In the genomic region with DNA sequence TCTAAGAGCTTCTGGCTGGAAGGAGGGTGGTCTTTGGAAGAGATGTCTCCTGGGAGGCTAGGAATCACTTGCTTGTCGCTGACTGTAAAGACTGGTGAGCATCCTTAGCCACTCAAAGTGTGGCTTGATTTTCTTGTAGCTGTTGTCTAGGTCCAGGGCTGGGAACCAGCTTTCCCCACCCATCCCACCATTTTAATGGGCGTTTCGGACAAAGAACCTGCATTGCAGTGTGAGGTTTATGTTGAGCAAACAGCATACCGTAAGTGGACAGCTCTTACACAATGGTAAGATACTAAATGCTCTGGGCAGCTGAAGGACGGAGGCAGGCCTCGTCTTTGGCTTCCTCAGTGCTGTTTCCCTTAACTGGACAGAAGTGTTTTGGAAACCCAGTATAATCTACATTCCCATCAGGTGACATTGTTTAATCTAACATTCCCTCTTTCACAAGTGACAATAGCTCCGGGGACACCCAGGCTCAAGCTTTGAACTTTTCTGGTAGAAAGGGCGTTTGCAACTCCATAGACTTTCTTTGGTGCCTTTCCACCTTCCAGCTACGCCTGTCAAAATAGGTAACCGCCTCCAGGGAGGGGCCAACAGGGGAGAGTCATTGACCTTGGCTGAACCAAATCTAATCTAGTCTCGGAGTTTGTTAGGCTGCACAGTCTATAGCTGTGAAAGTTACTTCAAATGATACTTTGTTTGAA, we compare ENCODE assay signal across 7 mouse cellular contexts. TPM values are rescaled to one million over a fixed set of nuclear protein-coding genes. Genes with fewer than 3 reads are reported as not detected.
DNase-seq lines count a peak whose midpoint lies in the region; ATAC-seq and TF ChIP-seq lines count a peak whose summit lies in the region.

No protein-coding gene starts in this region.

- peaks cover 2 to 23% of the 10 kb centered on the region in 2 experiments; a peak in 3 of 4 replicates for H3K4me1 ChIP-seq in MEL (ENCODE audit: control insufficient read depth in 1 of 2, insufficient read depth in 2 of 2, low read length in 2 of 2)
- H3K4me1 ChIP-seq in lung, embryonic 15.5 days, result peaks cover 30% of the 10 kb centered on the region

- TF ChIP-seq CTCF in MEL (IDR thresholded peaks at IDR 0.05 in 2 of 3, conservative IDR thresholded peaks at IDR 0.05 in 1 of 3; ENCODE audit: control insufficient read depth in 1 of 3, insufficient read depth in 1 of 3, low read depth in 2 of 3, low read length in 3 of 3, poor library complexity in 1 of 3, severe bottlenecking in 1 of 3), result no peak

- peaks cover 34% of the 10 kb centered on the region for H3K79me2 ChIP-seq in MEL (ENCODE audit: control insufficient read depth, insufficient read depth, low read length, poor library complexity)

- TF ChIP-seq RAD21 in MEL (IDR thresholded peaks at IDR 0.05; ENCODE audit: low read depth, low read length), result no peak

- no peaks in the 10 kb centered on the region for H3K9me3 ChIP-seq in MEL (replicated peaks; ENCODE audit: insufficient read depth, low read length)
- H3K9me3 ChIP-seq in lung, embryonic 15.5 days, result no peaks in the 10 kb centered on the region

- H3K27ac ChIP-seq in MEL (ENCODE audit: control insufficient read depth, low read depth, low read length), result peak overlapping the region; percentile 85
- H3K27ac ChIP-seq in lung, embryonic 15.5 days, result peak overlapping the region; percentile 99

- H3K9ac ChIP-seq in MEL (ENCODE audit: control insufficient read depth, low read depth, low read length, poor library complexity, severe bottlenecking), result peak overlapping the region; percentile 82
- no peak overlapping the region; the same call in 1 of the 2 replicates for H3K9ac ChIP-seq in lung, embryonic 15.5 days

- H3K4me3 ChIP-seq in MEL (ENCODE audit: control insufficient read depth in 1 of 2, insufficient read depth in 1 of 2, low read depth in 2 of 2, low read length in 2 of 2), result peak overlapping the region; percentile 68 to 83; a peak in 3 of 4 replicates
- H3K4me3 ChIP-seq in lung, embryonic 15.5 days, result peak overlapping the region; percentile 98

- ATAC-seq in lung, embryonic 15.5 days (ENCODE audit: borderline replicate concordance, extremely low read depth, low FRiP score, low TSS enrichment), result no peak

- peaks cover 2 to 23% of the 10 kb centered on the region in 2 experiments; a peak in 3 of 4 replicates for H3K36me3 ChIP-seq in MEL (ENCODE audit: control insufficient read depth in 1 of 2, insufficient read depth in 2 of 2, low read length in 2 of 2)
- 0 out of 2 replicates have a peak, but pooled peaks cover 4% of the 10 kb centered on the region for H3K36me3 ChIP-seq in lung, embryonic 15.5 days
- H3K36me3 ChIP-seq in splenic B cell, adult 2 months (ENCODE audit: control insufficient read depth, insufficient read depth, low read length, poor library complexity, severe bottlenecking), result no peaks in the 10 kb centered on the region

- no peak for TF ChIP-seq EP300 in MEL (IDR thresholded peaks at IDR 0.05; ENCODE audit: low read depth in 1 of 2, low read length in 2 of 2)

- H3K4me2 ChIP-seq in lung, embryonic 15.5 days, result peak overlapping the region; percentile 82

- peak; percentile 84 for DNase-seq in MEL (ENCODE audit: low read depth, low spot score)
- peak; percentile 53 to 59 for DNase-seq in adrenal gland, postnatal 36 days
- DNase-seq in gonadal fat pad, adult 2 months (ENCODE audit: low read depth), result peak; percentile 94
- peak; percentile 62 for DNase-seq in kidney, adult 18-20 months
- peak; percentile 48 for DNase-seq in splenic B cell, adult 2 months (ENCODE audit: low read depth, low spot score)
- DNase-seq in layer of hippocampus, adult 9-10 months (ENCODE audit: low spot score), result no peak

- peak in 1 of 2 experiments; percentile 74; a peak in 2 of 4 replicates for TF ChIP-seq POLR2A in MEL (IDR thresholded peaks at IDR 0.05; ENCODE audit: control insufficient read depth in 1 of 2, insufficient read depth in 1 of 2, low read depth in 1 of 2, low read length in 2 of 2, poor library complexity in 1 of 2)

- no peaks in the 10 kb centered on the region for H3K27me3 ChIP-seq in MEL (ENCODE audit: control insufficient read depth in 1 of 2, insufficient read depth in 2 of 2, low read length in 2 of 2)
- no peaks in the 10 kb centered on the region for H3K27me3 ChIP-seq in lung, embryonic 15.5 days
- H3K27me3 ChIP-seq in splenic B cell, adult 2 months (ENCODE audit: control insufficient read depth, insufficient read depth, low read length, poor library complexity, severe bottlenecking), result no peaks in the 10 kb centered on the region

- WGBS in lung, embryonic 15.5 days, result 17% methylated on average over 11 of the region's 11 CpGs

TF ChIP-seq in MEL, 35 proteins besides CTCF, POLR2A, EP300 and RAD21:
- TF ChIP-seq KAT2A (conservative IDR thresholded peaks at IDR 0.05; ENCODE audit: low read depth, low read length) (no peak), E2F4 (IDR thresholded peaks at IDR 0.05; ENCODE audit: borderline replicate concordance, low read depth, low read length) (no peak), NELFE (IDR thresholded peaks at IDR 0.05; ENCODE audit: low read depth, low read length) (peak; percentile 46), HCFC1 (IDR thresholded peaks at IDR 0.05; ENCODE audit: low read depth, low read length) (no peak), ZNF384 (IDR thresholded peaks at IDR 0.05; ENCODE audit: low read depth, low read length) (no peak), MEF2A (IDR thresholded peaks at IDR 0.05; ENCODE audit: extremely low read depth, insufficient replicate concordance, low read depth, low read length, poor library complexity, severe bottlenecking) (no peak), NRF1 (IDR thresholded peaks at IDR 0.05; ENCODE audit: insufficient read depth, low read depth, low read length, poor library complexity, severe bottlenecking) (no peak), SIN3A (IDR thresholded peaks at IDR 0.05; ENCODE audit: low read length) (no peak), BHLHE40 (IDR thresholded peaks at IDR 0.05; ENCODE audit: borderline replicate concordance, low read depth, low read length) (no peak), GATA1 (IDR thresholded peaks at IDR 0.05; ENCODE audit: low read depth, low read length) (0 out of 2 replicates have a peak, but pooled peaks have one; percentile 11), ZKSCAN1 (IDR thresholded peaks at IDR 0.05; ENCODE audit: low read depth, low read length) (no peak), TAL1 (IDR thresholded peaks at IDR 0.05; ENCODE audit: low read length) (no peak), TBP (IDR thresholded peaks at IDR 0.05; ENCODE audit: low read depth, low read length) (peak; percentile 73; the same call in 1 of the 2 replicates), ELF1 (IDR thresholded peaks at IDR 0.05; ENCODE audit: low read depth, low read length) (no peak), MYB (IDR thresholded peaks at IDR 0.05; ENCODE audit: low read depth, low read length) (no peak), SMC3 (IDR thresholded peaks at IDR 0.05; ENCODE audit: low read depth, low read length) (no peak), CHD1 (IDR thresholded peaks at IDR 0.05; ENCODE audit: low read depth, low read length) (no peak), RCOR1 (IDR thresholded peaks at IDR 0.05; ENCODE audit: low read depth, low read length) (no peak), MAX (IDR thresholded peaks at IDR 0.05; ENCODE audit: low read length) (no peak), UBTF (IDR thresholded peaks at IDR 0.05; ENCODE audit: borderline replicate concordance, insufficient read depth, low read depth, low read length) (no peak), GABPA (IDR thresholded peaks at IDR 0.05; ENCODE audit: low read depth, low read length) (no peak)

RNA-seq across cellular contexts. Expression of a gene that starts 1.7 kb away (rescaled TPM):
- 45.6 and 58.2 TPM in 2 replicates for total RNA-seq in MEL (2012; rRNA removed)
- polyA plus RNA-seq in MEL (2012; ENCODE audit: insufficient read depth in 1 of 2, insufficient read length in 2 of 2, low read depth in 1 of 2, low replicate concordance in 2 of 2, missing spikeins in 1 of 2), result 100 to 1,000 TPM in 1 of 2 experiments, 10 to 100 TPM in 1; 33.9 to 185 TPM
- total RNA-seq in adrenal gland, postnatal 36 days (2021), result 100 to 1,000 TPM in 1 of 2 experiments, 10 to 100 TPM in 1; 70.1 to 109 TPM
- 14.9 and 24.1 TPM in 2 replicates for polyA plus RNA-seq in gonadal fat pad, adult 2 months (2012; rRNA removed)
- 19.1 and 29.0 TPM in 2 replicates for polyA plus RNA-seq in lung, embryonic 15.5 days (2015; fragmentation: Nextera tagmentation; extraction: Ambion mirVana)
